Mouse (Mus musculus) embryonic facial prominence, embryonic 10.5 days (tissue): ENCODE results near the gene Prkab1. TPM values are rescaled to one million over a fixed set of nuclear protein-coding genes. Genes with fewer than 3 reads are reported as not detected.

ENCODE experiments used
- DNase-seq: peaks from one replicate; pipeline ENCODE4 v3.0.0-alpha.2; 2017; ENCODE audit warnings: low spot score
- H3K27ac ChIP-seq: fragments of 300-500 bp; sonication (generic); replicated peaks from 2 replicates; pipeline ENCODE4 v1.5.1; 2016; ENCODE audit warnings: mild to moderate bottlenecking
- H3K27me3 ChIP-seq: fragments of 300-500 bp; sonication (generic); replicated peaks from 2 replicates; pipeline ENCODE4 v1.6.1; 2016; ENCODE audit warnings: low read depth, mild to moderate bottlenecking; ENCODE audit not compliant: poor library complexity, severe bottlenecking
- H3K36me3 ChIP-seq: fragments of 300-500 bp; sonication (generic); replicated peaks from 2 replicates; pipeline ENCODE4 v1.6.1; 2016; ENCODE audit warnings: mild to moderate bottlenecking, moderate library complexity
- H3K4me1 ChIP-seq: fragments of 300-500 bp; sonication (generic); 2 replicates; pipeline ENCODE4 v1.6.1; 2016
- H3K4me3 ChIP-seq: fragments of 300-500 bp; sonication (generic); 2 replicates; pipeline ENCODE4 v1.5.1; 2016; ENCODE audit warnings: mild to moderate bottlenecking, moderate library complexity
- H3K9me3 ChIP-seq: fragments of 300-500 bp; sonication (generic); 2 replicates; pipeline ENCODE4 v1.6.1; 2016; ENCODE audit warnings: mild to moderate bottlenecking
- WGBS: fragments of 180-500 bp; shearing (Covaris S2); methylation state at CpG from one replicate; pipeline ENCODE4 v1.1.7; 2016; 5-methylcytosine and 5-hydroxymethylcytosine counted together
- polyA plus RNA-seq: library from polyadenylated mRNA; unstranded; fragments of >200 nt; fragmentation: Nextera tagmentation; extraction: Ambion mirVana; gene quantifications from 2 replicates; pipeline ENCODE4 v1.2.1, GENCODE M21; 2016

Prkab1 gene
- polyA plus RNA-seq, 1 experiment from 2014 or later = 79.2 TPM

- no peak overlapping the region for H3K27ac ChIP-seq
- no peaks in the 10 kb centered on the region for H3K4me1 ChIP-seq
- peaks cover 87% of the 10 kb centered on the region for H3K36me3 ChIP-seq
- 78% methylated on average over 13 of the region's 13 CpGs for WGBS
- no peaks in the 10 kb centered on the region for H3K27me3 ChIP-seq
- H3K9me3 ChIP-seq = no peaks in the 10 kb centered on the region
- no peak for DNase-seq
- no peak overlapping the region for H3K4me3 ChIP-seq
Observed at GRCm38 (mm10) chr5:115997376-115997775, 26.9 kb downstream of the Prkab1 start.

- Histone ChIP-seq H3K4me3 (no peak overlapping the region), H3K27ac (no peak overlapping the region)
- WGBS = 92% methylated on average over 15 of the region's 15 CpGs
Observed at GRCm38 (mm10) chr5:115994101-115994500, 30.2 kb downstream of the Prkab1 start.

GRCm38 (mm10) chr5:115991717-115992116 is 32.6 kb downstream of the Prkab1 start:
- Histone ChIP-seq H3K9me3 (peaks cover 16% of the 10 kb centered on the region; the same call in 1 of the 2 replicates), H3K36me3 (peaks cover 91% of the 10 kb centered on the region), H3K4me3 (no peak overlapping the region), H3K4me1 (no peaks in the 10 kb centered on the region), H3K27ac (no peak overlapping the region), H3K27me3 (no peaks in the 10 kb centered on the region)
- DNase-seq = no peak
- WGBS = 90% methylated on average over 11 of the region's 11 CpGs

More at GRCm38 (mm10) chr5:115994101-115994500, 30.2 kb downstream of the Prkab1 start:
- Histone ChIP-seq H3K27me3 (no peaks in the 10 kb centered on the region), H3K36me3 (peaks cover 88% of the 10 kb centered on the region), H3K9me3 (peaks cover 16% of the 10 kb centered on the region; the same call in 1 of the 2 replicates), H3K4me1 (no peaks in the 10 kb centered on the region)
- DNase-seq = no peak

- Histone ChIP-seq H3K27me3 (no peaks in the 10 kb centered on the region), H3K36me3 (peaks cover 98% of the 10 kb centered on the region), H3K9me3 (peaks cover 16% of the 10 kb centered on the region; the same call in 1 of the 2 replicates), H3K27ac (no peak overlapping the region), H3K4me3 (no peak overlapping the region), H3K4me1 (no peaks in the 10 kb centered on the region)
- DNase-seq = no peak
- WGBS = 93% methylated on average over 12 of the region's 12 CpGs
Observed at GRCm38 (mm10) chr5:115987284-115987683, 37.0 kb downstream of the Prkab1 start.

- H3K4me1 ChIP-seq = no peaks in the 10 kb centered on the region
- H3K27ac ChIP-seq = no peak overlapping the region
- H3K36me3 ChIP-seq = peaks cover 95% of the 10 kb centered on the region
- H3K4me3 ChIP-seq = no peak overlapping the region
- H3K9me3 ChIP-seq = 0 out of 2 replicates have a peak, but pooled peaks cover 2% of the 10 kb centered on the region
- H3K27me3 ChIP-seq = no peaks in the 10 kb centered on the region
- no peak for DNase-seq
- 93% methylated on average over 11 of the region's 11 CpGs for WGBS
Observed at GRCm38 (mm10) chr5:115985101-115985500, 39.2 kb downstream of the Prkab1 start.

- no peak for DNase-seq
- H3K27me3 ChIP-seq = no peaks in the 10 kb centered on the region
- H3K9me3 ChIP-seq = no peaks in the 10 kb centered on the region
- WGBS = 93% methylated on average over 6 of the region's 6 CpGs
- no peak overlapping the region for H3K4me3 ChIP-seq
- no peak overlapping the region for H3K27ac ChIP-seq
- no peaks in the 10 kb centered on the region for H3K4me1 ChIP-seq
- H3K36me3 ChIP-seq = peaks cover 95% of the 10 kb centered on the region
Observed at GRCm38 (mm10) chr5:115984392-115984791, 39.9 kb downstream of the Prkab1 start.

GRCm38 (mm10) chr5:115982671-115983373 is 41.5 kb downstream of the Prkab1 start:
- Histone ChIP-seq H3K27ac (no peak overlapping the region), H3K36me3 (peaks cover 94% of the 10 kb centered on the region), H3K4me1 (peaks cover 12% of the 10 kb centered on the region), H3K4me3 (no peak overlapping the region), H3K9me3 (no peaks in the 10 kb centered on the region), H3K27me3 (no peaks in the 10 kb centered on the region)
- no peak for DNase-seq
- WGBS = 90% methylated on average over 7 of the region's 7 CpGs

- no peak for DNase-seq
Observed at GRCm38 (mm10) chr5:115980537-115980936, 43.8 kb downstream of the Prkab1 start.

GRCm38 (mm10) chr5:115979134-115979696 is 45.1 kb downstream of the Prkab1 start:
- no peak overlapping the region for H3K27ac ChIP-seq
- H3K36me3 ChIP-seq = peaks cover 90% of the 10 kb centered on the region
- H3K27me3 ChIP-seq = no peaks in the 10 kb centered on the region
- DNase-seq = peak; percentile 45
- H3K4me1 ChIP-seq = peaks cover 21% of the 10 kb centered on the region
- WGBS = 55% methylated on average over 16 of the region's 16 CpGs
- no peak overlapping the region for H3K4me3 ChIP-seq
- no peaks in the 10 kb centered on the region for H3K9me3 ChIP-seq

More at GRCm38 (mm10) chr5:115980537-115980936, 43.8 kb downstream of the Prkab1 start:
- Histone ChIP-seq H3K9me3 (no peaks in the 10 kb centered on the region), H3K27me3 (no peaks in the 10 kb centered on the region), H3K27ac (no peak overlapping the region), H3K4me1 (peaks cover 21% of the 10 kb centered on the region), H3K4me3 (no peak overlapping the region), H3K36me3 (peaks cover 90% of the 10 kb centered on the region)
- WGBS = 86% methylated on average over 9 of the region's 9 CpGs

GRCm38 (mm10) chr5:115978255-115978654 is 46.1 kb downstream of the Prkab1 start:
- Histone ChIP-seq H3K4me3 (no peak overlapping the region), H3K4me1 (peaks cover 21% of the 10 kb centered on the region), H3K27me3 (no peaks in the 10 kb centered on the region), H3K36me3 (peaks cover 91% of the 10 kb centered on the region), H3K9me3 (no peaks in the 10 kb centered on the region), H3K27ac (peak overlapping the region; percentile 40; the same call in 1 of the 2 replicates)
- 74% methylated on average over 5 of the region's 5 CpGs for WGBS
- DNase-seq = no peak

GRCm38 (mm10) chr5:115977757-115978156 is 46.6 kb downstream of the Prkab1 start:
- Histone ChIP-seq H3K9me3 (no peaks in the 10 kb centered on the region), H3K27me3 (no peaks in the 10 kb centered on the region), H3K4me1 (peaks cover 21% of the 10 kb centered on the region), H3K27ac (peak overlapping the region; percentile 40; the same call in 1 of the 2 replicates), H3K36me3 (peaks cover 86% of the 10 kb centered on the region), H3K4me3 (no peak overlapping the region)
- 75% methylated on average over 10 of the region's 10 CpGs for WGBS
- DNase-seq = no peak

GRCm38 (mm10) chr5:115977266-115977665 is 47.0 kb downstream of the Prkab1 start:
- H3K27ac ChIP-seq = no peak overlapping the region
- no peak overlapping the region for H3K4me3 ChIP-seq
- H3K4me1 ChIP-seq = peaks cover 21% of the 10 kb centered on the region
- 60% methylated on average over 10 of the region's 10 CpGs for WGBS
- no peaks in the 10 kb centered on the region for H3K9me3 ChIP-seq
- peaks cover 81% of the 10 kb centered on the region for H3K36me3 ChIP-seq
- H3K27me3 ChIP-seq = no peaks in the 10 kb centered on the region
- no peak for DNase-seq

- DNase-seq = no peak
- no peaks in the 10 kb centered on the region for H3K27me3 ChIP-seq
- peaks cover 81% of the 10 kb centered on the region for H3K36me3 ChIP-seq
- no peak overlapping the region for H3K4me3 ChIP-seq
- H3K27ac ChIP-seq = no peak overlapping the region
- H3K9me3 ChIP-seq = no peaks in the 10 kb centered on the region
- peaks cover 21% of the 10 kb centered on the region for H3K4me1 ChIP-seq
- 91% methylated on average over 5 of the region's 5 CpGs for WGBS
Observed at GRCm38 (mm10) chr5:115976446-115976845, 47.9 kb downstream of the Prkab1 start.
